Mouse (Mus musculus) kidney, postnatal 0 days (tissue): ENCODE data around the gene Vps11. TPM values are rescaled to one million over a fixed set of nuclear protein-coding genes. Genes with fewer than 3 reads are reported as not detected.

Experiments
- ATAC-seq: fragments of 200-750 bp; cut with Nextera tagmentation; replicated peaks from 2 replicates; pipeline ENCODE4 v1.8.0; 2017; ENCODE audit warnings: low read depth, moderate number of reproducible peaks, moderate TSS enrichment, moderate library complexity; ENCODE audit not compliant: low FRiP score
- DNase-seq: peaks from one replicate; pipeline ENCODE4 v3.0.0-alpha.2; 2016; ENCODE audit warnings: low spot score
- H3K27ac ChIP-seq: fragments of 300-500 bp; sonication (generic); 2 replicates; pipeline ENCODE4 v1.5.1; 2014; ENCODE audit warnings: mild to moderate bottlenecking
- H3K27me3 ChIP-seq: fragments of 300-500 bp; sonication (generic); 2 replicates; pipeline ENCODE4 v1.6.1; 2014; ENCODE audit warnings: low read length, mixed read lengths; ENCODE audit not compliant: insufficient read depth
- H3K36me3 ChIP-seq: fragments of 300-500 bp; sonication (generic); 2 replicates; pipeline ENCODE4 v1.6.1; 2014; ENCODE audit warnings: low read length, mixed read lengths; ENCODE audit not compliant: insufficient read depth
- H3K4me1 ChIP-seq: fragments of 300-500 bp; sonication (generic); replicated peaks from 2 replicates; pipeline ENCODE4 v1.6.1; 2014; ENCODE audit warnings: antibody characterized with exemption, low read length, mixed read lengths; ENCODE audit not compliant: insufficient read depth
- H3K4me2 ChIP-seq: fragments of 300-500 bp; sonication (generic); 2 replicates; pipeline ENCODE4 v1.6.1; 2014; ENCODE audit warnings: mild to moderate bottlenecking, low read length, moderate library complexity, mixed read lengths
- H3K4me3 ChIP-seq: fragments of 300-500 bp; sonication (generic); replicated peaks from 2 replicates; pipeline ENCODE4 v1.5.1; 2014; ENCODE audit warnings: low read depth, low read length
- H3K9ac ChIP-seq: fragments of 300-500 bp; sonication (generic); 2 replicates; pipeline ENCODE4 v1.6.1; 2014; ENCODE audit warnings: low read depth, low read length
- H3K9me3 ChIP-seq: fragments of 300-500 bp; sonication (generic); replicated peaks from 2 replicates; pipeline ENCODE4 v1.6.1; 2016; ENCODE audit warnings: low read length, inconsistent platforms, mixed read lengths
- CTCF ChIP-seq: IDR thresholded peaks from 2 replicates; pipeline ENCODE4 v1.5.1; 2016; ENCODE audit warnings: antibody characterized with exemption, low read depth, mild to moderate bottlenecking, moderate library complexity
- WGBS: fragments of 180-500 bp; shearing (Covaris S2); extraction: QIAGEN DNeasy Blood & Tissue Kit; methylation state at CpG from one replicate; pipeline ENCODE4 v1.1.7; 2014; 5-methylcytosine and 5-hydroxymethylcytosine counted together
- polyA plus RNA-seq: library from polyadenylated mRNA; unstranded; fragments of >200 nt; fragmentation: Nextera tagmentation; extraction: Ambion mirVana; gene quantifications from 2 replicates; pipeline ENCODE4 v1.2.1, GENCODE M21; 2015

The Vps11 gene
- polyA plus RNA-seq, 1 experiment from 2014 or later: 30.3 TPM

- DNase-seq (peak; percentile 65), ATAC-seq (no peak)
- Histone ChIP-seq H3K4me1 (0 out of 2 replicates have a peak, but pooled peaks cover 7% of the 10 kb centered on the region), H3K27ac (no peak overlapping the region), H3K9me3 (no peaks in the 10 kb centered on the region), H3K27me3 (no peaks in the 10 kb centered on the region), H3K4me2 (no peak overlapping the region), H3K36me3 (peaks cover 53% of the 10 kb centered on the region), H3K9ac (no peak overlapping the region), H3K4me3 (no peak overlapping the region)
- TF ChIP-seq CTCF: peak; percentile 67
- 77% methylated on average over 4 of the region's 4 CpGs for WGBS
These were observed 4.3 kb downstream of the Vps11 start for GRCm38 (mm10) chr9:44357207-44357606.

GRCm38 (mm10) chr9:44353142-44353541 lies 8.3 kb downstream of the Vps11 start:
- no peak for TF ChIP-seq CTCF

GRCm38 (mm10) chr9:44352337-44352736 lies 9.1 kb downstream of the Vps11 start:
- H3K4me3 ChIP-seq: no peak overlapping the region
- H3K27me3 ChIP-seq: no peaks in the 10 kb centered on the region
- no peak; the same call in 1 of the 2 replicates for ATAC-seq
- H3K9me3 ChIP-seq: no peaks in the 10 kb centered on the region
- H3K36me3 ChIP-seq: peaks cover 70% of the 10 kb centered on the region
- H3K4me1 ChIP-seq: no peaks in the 10 kb centered on the region
- no peak overlapping the region for H3K9ac ChIP-seq
- DNase-seq: no peak
- no peak overlapping the region for H3K4me2 ChIP-seq
- 92% methylated on average over 10 of the region's 10 CpGs for WGBS
- H3K27ac ChIP-seq: no peak overlapping the region
- no peak for TF ChIP-seq CTCF

More at GRCm38 (mm10) chr9:44353142-44353541, 8.3 kb downstream of the Vps11 start:
- ATAC-seq (no peak), DNase-seq (no peak)
- no peak overlapping the region for H3K4me2 ChIP-seq
- H3K27ac ChIP-seq: no peak overlapping the region
- no peaks in the 10 kb centered on the region for H3K27me3 ChIP-seq
- 92% methylated on average over 6 of the region's 6 CpGs for WGBS
- no peaks in the 10 kb centered on the region for H3K9me3 ChIP-seq
- no peak overlapping the region for H3K9ac ChIP-seq
- no peak overlapping the region for H3K4me3 ChIP-seq
- no peaks in the 10 kb centered on the region for H3K4me1 ChIP-seq
- H3K36me3 ChIP-seq: peaks cover 69% of the 10 kb centered on the region

- TF ChIP-seq CTCF: no peak
- Histone ChIP-seq H3K27ac (no peak overlapping the region), H3K27me3 (no peaks in the 10 kb centered on the region), H3K4me1 (no peaks in the 10 kb centered on the region), H3K9ac (no peak overlapping the region), H3K4me3 (no peak overlapping the region), H3K9me3 (no peaks in the 10 kb centered on the region), H3K4me2 (no peak overlapping the region), H3K36me3 (peaks cover 64% of the 10 kb centered on the region)
- WGBS: 97% methylated on average over 4 of the region's 4 CpGs
- DNase-seq (no peak), ATAC-seq (no peak)
These were observed 10.1 kb downstream of the Vps11 start for GRCm38 (mm10) chr9:44351396-44351795.

- no peak for ATAC-seq
- H3K4me2 ChIP-seq: no peak overlapping the region
- 95% methylated on average over 4 of the region's 4 CpGs for WGBS
These were observed 12.9 kb downstream of the Vps11 start for GRCm38 (mm10) chr9:44348546-44348945.

GRCm38 (mm10) chr9:44347621-44348020 lies 13.8 kb downstream of the Vps11 start:
- no peak for ATAC-seq
- H3K4me2 ChIP-seq: no peak overlapping the region
- 0 out of 2 replicates have a peak, but pooled peaks cover 5% of the 10 kb centered on the region for H3K4me1 ChIP-seq
- no peak for DNase-seq
- H3K9me3 ChIP-seq: no peaks in the 10 kb centered on the region
- no peak overlapping the region for H3K4me3 ChIP-seq
- no peak for TF ChIP-seq CTCF
- no peak overlapping the region for H3K9ac ChIP-seq
- no peaks in the 10 kb centered on the region for H3K27me3 ChIP-seq
- no peak overlapping the region for H3K27ac ChIP-seq
- H3K36me3 ChIP-seq: peaks cover 34% of the 10 kb centered on the region
- 93% methylated on average over 4 of the region's 4 CpGs for WGBS

More at GRCm38 (mm10) chr9:44348546-44348945, 12.9 kb downstream of the Vps11 start:
- no peak for DNase-seq
- H3K27ac ChIP-seq: no peak overlapping the region
- no peaks in the 10 kb centered on the region for H3K4me1 ChIP-seq
- H3K4me3 ChIP-seq: no peak overlapping the region
- no peak overlapping the region for H3K9ac ChIP-seq
- H3K36me3 ChIP-seq: peaks cover 36% of the 10 kb centered on the region
- H3K27me3 ChIP-seq: no peaks in the 10 kb centered on the region
- TF ChIP-seq CTCF: peak; percentile 34
- H3K9me3 ChIP-seq: no peaks in the 10 kb centered on the region

GRCm38 (mm10) chr9:44347166-44347565 lies 14.3 kb downstream of the Vps11 start:
- H3K4me1 ChIP-seq: peaks cover 5% of the 10 kb centered on the region; the same call in 1 of the 2 replicates
- no peak overlapping the region for H3K4me3 ChIP-seq
- no peak overlapping the region for H3K9ac ChIP-seq
- H3K27me3 ChIP-seq: no peaks in the 10 kb centered on the region
- H3K36me3 ChIP-seq: peaks cover 30% of the 10 kb centered on the region
- DNase-seq (no peak), ATAC-seq (no peak)
- TF ChIP-seq CTCF: no peak
- no peak overlapping the region for H3K27ac ChIP-seq
- WGBS: 91% methylated on average over 9 of the region's 9 CpGs
- H3K4me2 ChIP-seq: no peak overlapping the region
- H3K9me3 ChIP-seq: no peaks in the 10 kb centered on the region
